Mouse (Mus musculus): Measurements from ENCODE around the gene Pigz. TPM values are rescaled to one million over a fixed set of nuclear protein-coding genes. Genes with fewer than 3 reads are reported as not detected.

Gene Pigz
- polyA plus RNA-seq, 1 experiment, result 0.12 TPM

- H3K4me3 ChIP-seq (ENCODE audit: control insufficient read depth, low read depth, low read length), result no peak overlapping the region
- peaks cover 17% of the 10 kb centered on the region for H3K4me1 ChIP-seq (ENCODE audit: control insufficient read depth, insufficient read depth, low read length)
- TF ChIP-seq POLR2A (IDR thresholded peaks at IDR 0.05; ENCODE audit: control insufficient read depth, low read depth, low read length) (no peak), CTCF (IDR thresholded peaks at IDR 0.05; ENCODE audit: control insufficient read depth, insufficient read depth, insufficient replicate concordance, low read depth, low read length) (no peak)
- no peak overlapping the region for H3K27ac ChIP-seq (ENCODE audit: control insufficient read depth, insufficient read depth, low read depth, low read length)
- H3K36me3 ChIP-seq (ENCODE audit: control insufficient read depth, insufficient read depth, low read length), result no peaks in the 10 kb centered on the region
- no peaks in the 10 kb centered on the region for H3K27me3 ChIP-seq (ENCODE audit: control insufficient read depth, insufficient read depth, low read length)
Measured at GRCm38 (mm10) chr16:31901886-31902285, 31.8 kb upstream of the Pigz start.

DNA sequence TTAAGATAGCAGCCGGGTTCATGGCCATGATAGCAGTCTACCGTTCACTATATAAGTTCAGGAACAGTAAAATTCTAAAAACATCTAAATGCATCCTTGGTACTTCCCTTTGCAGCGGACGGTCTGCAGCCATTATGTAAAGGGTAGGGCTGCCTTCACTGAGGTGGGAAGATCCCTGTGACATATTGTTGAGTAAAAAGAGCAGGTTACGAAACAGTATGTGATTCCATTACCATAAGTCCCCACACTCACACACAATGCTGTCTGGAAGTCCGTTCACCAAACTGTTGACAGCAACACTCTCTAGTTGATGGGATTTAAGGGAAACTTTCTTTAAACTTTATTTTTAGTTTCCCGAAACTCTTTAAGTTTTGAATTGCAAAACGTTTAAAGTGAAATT, 30.4 kb upstream of the Pigz start:
- TF ChIP-seq POLR2A (IDR thresholded peaks at IDR 0.05; ENCODE audit: control insufficient read depth, low read depth, low read length), result no peak
- no peak for TF ChIP-seq CTCF (IDR thresholded peaks at IDR 0.05; ENCODE audit: control insufficient read depth, insufficient read depth, insufficient replicate concordance, low read depth, low read length)
- H3K4me1 ChIP-seq (ENCODE audit: control insufficient read depth, insufficient read depth, low read length), result peaks cover 4% of the 10 kb centered on the region
- H3K36me3 ChIP-seq (ENCODE audit: control insufficient read depth, insufficient read depth, low read length), result no peaks in the 10 kb centered on the region
- no peak overlapping the region for H3K27ac ChIP-seq (ENCODE audit: control insufficient read depth, insufficient read depth, low read depth, low read length)
- H3K4me3 ChIP-seq (ENCODE audit: control insufficient read depth, low read depth, low read length), result no peak overlapping the region
- H3K27me3 ChIP-seq (ENCODE audit: control insufficient read depth, insufficient read depth, low read length), result no peaks in the 10 kb centered on the region

DNA sequence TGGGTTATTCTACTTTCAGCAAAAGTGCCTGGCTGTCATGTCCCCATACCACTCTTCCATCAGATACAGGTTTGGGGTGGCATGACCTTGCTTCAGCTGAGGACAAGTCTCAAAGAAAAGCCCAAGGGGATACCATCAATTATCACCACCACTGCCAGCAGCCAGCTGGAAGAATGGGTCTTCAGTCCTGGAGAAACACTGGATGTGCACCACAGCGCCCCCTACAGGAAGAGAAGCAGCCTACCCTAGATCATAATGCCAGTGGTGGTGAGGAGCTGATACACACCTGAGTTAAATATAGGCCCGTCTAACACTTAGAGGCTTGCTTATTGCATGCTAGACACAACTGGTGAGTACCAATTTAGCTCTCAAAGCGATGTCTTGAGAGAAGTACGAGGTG, 28.3 kb upstream of the Pigz start:
- no peak for TF ChIP-seq POLR2A (IDR thresholded peaks at IDR 0.05; ENCODE audit: control insufficient read depth, low read depth, low read length)
- TF ChIP-seq CTCF (IDR thresholded peaks at IDR 0.05; ENCODE audit: control insufficient read depth, insufficient read depth, insufficient replicate concordance, low read depth, low read length), result peak; percentile 79; the same call in 1 of the 2 replicates

GRCm38 (mm10) chr16:31905891-31906825, 27.5 kb upstream of the Pigz start:
- Histone ChIP-seq H3K36me3 (ENCODE audit: control insufficient read depth, insufficient read depth, low read length) (no peaks in the 10 kb centered on the region), H3K4me1 (ENCODE audit: control insufficient read depth, insufficient read depth, low read length) (no peaks in the 10 kb centered on the region; the same call in 1 of the 2 replicates), H3K27me3 (ENCODE audit: control insufficient read depth, insufficient read depth, low read length) (no peaks in the 10 kb centered on the region), H3K27ac (ENCODE audit: control insufficient read depth, insufficient read depth, low read depth, low read length) (no peak overlapping the region), H3K4me3 (ENCODE audit: control insufficient read depth, low read depth, low read length) (no peak overlapping the region)
- no peak for TF ChIP-seq CTCF (IDR thresholded peaks at IDR 0.05; ENCODE audit: control insufficient read depth, insufficient read depth, insufficient replicate concordance, low read depth, low read length)
- no peak for TF ChIP-seq POLR2A (IDR thresholded peaks at IDR 0.05; ENCODE audit: control insufficient read depth, low read depth, low read length)

More for the DNA sequence above, 28.3 kb upstream of the Pigz start:
- Histone ChIP-seq H3K27me3 (ENCODE audit: control insufficient read depth, insufficient read depth, low read length) (no peaks in the 10 kb centered on the region), H3K4me1 (ENCODE audit: control insufficient read depth, insufficient read depth, low read length) (no peaks in the 10 kb centered on the region; the same call in 1 of the 2 replicates), H3K27ac (ENCODE audit: control insufficient read depth, insufficient read depth, low read depth, low read length) (no peak overlapping the region), H3K36me3 (ENCODE audit: control insufficient read depth, insufficient read depth, low read length) (no peaks in the 10 kb centered on the region), H3K4me3 (ENCODE audit: control insufficient read depth, low read depth, low read length) (no peak overlapping the region)

- H3K4me3 ChIP-seq (ENCODE audit: control insufficient read depth, low read depth, low read length), result no peak overlapping the region
- TF ChIP-seq CTCF (IDR thresholded peaks at IDR 0.05; ENCODE audit: control insufficient read depth, insufficient read depth, insufficient replicate concordance, low read depth, low read length) (no peak), POLR2A (IDR thresholded peaks at IDR 0.05; ENCODE audit: control insufficient read depth, low read depth, low read length) (no peak)
- H3K27ac ChIP-seq (ENCODE audit: control insufficient read depth, insufficient read depth, low read depth, low read length), result no peak overlapping the region
- no peaks in the 10 kb centered on the region; the same call in 1 of the 2 replicates for H3K4me1 ChIP-seq (ENCODE audit: control insufficient read depth, insufficient read depth, low read length)
- H3K36me3 ChIP-seq (ENCODE audit: control insufficient read depth, insufficient read depth, low read length), result no peaks in the 10 kb centered on the region
- no peaks in the 10 kb centered on the region for H3K27me3 ChIP-seq (ENCODE audit: control insufficient read depth, insufficient read depth, low read length)
Measured at GRCm38 (mm10) chr16:31906896-31907295, 26.8 kb upstream of the Pigz start.

- TF ChIP-seq CTCF (IDR thresholded peaks at IDR 0.05; ENCODE audit: control insufficient read depth, insufficient read depth, insufficient replicate concordance, low read depth, low read length) (no peak), POLR2A (IDR thresholded peaks at IDR 0.05; ENCODE audit: control insufficient read depth, low read depth, low read length) (no peak)
- Histone ChIP-seq H3K27ac (ENCODE audit: control insufficient read depth, insufficient read depth, low read depth, low read length) (no peak overlapping the region), H3K4me3 (ENCODE audit: control insufficient read depth, low read depth, low read length) (no peak overlapping the region; the same call in 1 of the 2 replicates), H3K4me1 (ENCODE audit: control insufficient read depth, insufficient read depth, low read length) (no peaks in the 10 kb centered on the region; the same call in 1 of the 2 replicates), H3K27me3 (ENCODE audit: control insufficient read depth, insufficient read depth, low read length) (no peaks in the 10 kb centered on the region), H3K36me3 (ENCODE audit: control insufficient read depth, insufficient read depth, low read length) (no peaks in the 10 kb centered on the region)
Measured at GRCm38 (mm10) chr16:31908959-31909358, 24.7 kb upstream of the Pigz start.

DNA sequence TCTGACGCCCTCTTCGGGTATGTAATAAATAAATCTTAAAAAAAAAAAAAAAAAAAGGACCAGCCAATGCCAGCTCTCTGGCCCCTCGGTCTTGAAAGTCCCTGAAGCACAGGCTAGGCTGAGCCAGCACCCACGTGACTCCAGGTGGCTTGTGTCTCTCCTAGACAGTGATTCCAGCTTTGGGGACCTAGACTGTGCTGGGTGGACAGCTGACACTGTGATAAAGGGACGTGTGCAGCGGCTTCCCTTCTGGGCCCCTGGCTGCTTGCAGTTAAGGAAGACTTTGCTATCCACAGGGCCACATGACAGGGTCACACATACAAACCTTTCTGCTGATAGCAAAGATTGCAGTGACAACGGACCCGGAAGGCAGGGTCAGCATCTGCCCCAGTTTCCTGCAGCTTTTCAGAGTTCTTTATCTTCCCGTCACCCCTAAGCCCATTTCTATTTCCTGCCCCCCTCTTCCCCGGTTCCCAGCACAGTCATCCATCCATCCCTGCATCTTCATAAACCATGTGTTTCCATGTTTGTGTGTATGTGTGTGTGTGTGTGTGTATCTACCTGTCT, 23.3 kb upstream of the Pigz start:
- Histone ChIP-seq H3K27ac (ENCODE audit: control insufficient read depth, insufficient read depth, low read depth, low read length) (no peak overlapping the region), H3K27me3 (ENCODE audit: control insufficient read depth, insufficient read depth, low read length) (no peaks in the 10 kb centered on the region), H3K4me3 (ENCODE audit: control insufficient read depth, low read depth, low read length) (no peak overlapping the region), H3K36me3 (ENCODE audit: control insufficient read depth, insufficient read depth, low read length) (no peaks in the 10 kb centered on the region), H3K4me1 (ENCODE audit: control insufficient read depth, insufficient read depth, low read length) (no peaks in the 10 kb centered on the region; the same call in 1 of the 2 replicates)
- no peak for TF ChIP-seq CTCF (IDR thresholded peaks at IDR 0.05; ENCODE audit: control insufficient read depth, insufficient read depth, insufficient replicate concordance, low read depth, low read length)
- no peak for TF ChIP-seq POLR2A (IDR thresholded peaks at IDR 0.05; ENCODE audit: control insufficient read depth, low read depth, low read length)
